Mouse (Mus musculus) spleen, adult 18-20 months (tissue): ENCODE data around the gene Nsun6.

Source experiments
- DNase-seq, 2 experiments: peaks; one replicate each; pipeline ENCODE4 v3.0.0; 2022; ENCODE audit warnings: mixed read lengths in 2 of 2

Gene Nsun6

DNA sequence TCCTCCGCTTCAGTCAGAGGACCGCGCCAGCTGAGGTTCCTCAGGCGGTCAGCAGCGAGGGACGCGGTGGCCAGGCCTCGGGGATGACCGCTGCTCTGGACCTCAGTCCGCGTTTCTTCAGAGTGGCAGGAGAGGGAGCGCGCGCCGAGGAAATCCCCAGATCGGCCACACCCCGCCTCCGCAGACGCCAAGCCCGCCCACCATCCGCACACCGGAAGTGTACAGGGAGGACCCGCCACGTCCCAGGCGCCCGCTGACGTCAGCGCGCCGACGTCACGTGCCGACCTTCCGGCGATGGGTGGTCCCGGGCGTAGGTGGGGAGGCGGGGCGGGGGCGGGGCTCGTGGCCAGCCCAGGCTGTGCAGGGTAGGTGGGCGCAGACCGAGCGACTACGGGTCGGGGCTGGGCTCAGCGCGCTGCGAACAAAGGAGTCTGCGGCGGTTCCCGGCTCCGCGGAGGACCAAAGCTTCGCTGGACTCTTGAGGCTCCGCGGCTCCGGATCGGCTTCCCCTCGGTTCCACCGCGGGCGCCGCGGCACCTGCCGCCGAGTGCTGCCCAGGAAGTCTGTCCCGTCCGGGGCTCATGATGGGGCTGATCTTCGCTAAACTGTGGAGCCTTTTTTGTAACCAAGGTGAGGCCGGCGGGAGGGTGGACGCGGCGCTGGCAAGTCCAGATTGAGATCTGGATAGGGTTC, at the start of gene Nsun6:
Gene Nsun6 (minus strand): TSS at position 125 of the 693 bp plus-strand sequence.
- peak; percentile 95 to 96 for DNase-seq

DNA sequence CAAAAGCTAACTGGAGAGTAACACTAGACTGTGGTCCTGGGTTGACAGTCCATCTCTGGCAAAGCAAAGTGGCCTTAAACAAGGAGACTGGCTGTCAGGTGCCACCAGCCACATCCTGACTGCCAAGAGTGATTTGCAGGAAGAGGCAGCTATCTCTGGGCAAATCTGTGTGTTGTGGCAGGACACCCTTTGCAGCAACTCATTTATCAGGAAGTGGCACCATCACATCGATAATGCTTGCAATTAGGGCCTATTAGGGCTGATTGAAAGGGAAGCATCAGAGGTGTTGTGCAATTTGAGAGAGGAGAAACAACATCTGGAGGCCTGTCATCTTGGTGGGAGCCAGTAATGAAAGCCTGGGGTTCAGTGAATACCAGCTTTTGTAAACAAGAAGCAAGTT, 49.5 kb upstream of the Nsun6 start:
- DNase-seq, result no peak

DNA sequence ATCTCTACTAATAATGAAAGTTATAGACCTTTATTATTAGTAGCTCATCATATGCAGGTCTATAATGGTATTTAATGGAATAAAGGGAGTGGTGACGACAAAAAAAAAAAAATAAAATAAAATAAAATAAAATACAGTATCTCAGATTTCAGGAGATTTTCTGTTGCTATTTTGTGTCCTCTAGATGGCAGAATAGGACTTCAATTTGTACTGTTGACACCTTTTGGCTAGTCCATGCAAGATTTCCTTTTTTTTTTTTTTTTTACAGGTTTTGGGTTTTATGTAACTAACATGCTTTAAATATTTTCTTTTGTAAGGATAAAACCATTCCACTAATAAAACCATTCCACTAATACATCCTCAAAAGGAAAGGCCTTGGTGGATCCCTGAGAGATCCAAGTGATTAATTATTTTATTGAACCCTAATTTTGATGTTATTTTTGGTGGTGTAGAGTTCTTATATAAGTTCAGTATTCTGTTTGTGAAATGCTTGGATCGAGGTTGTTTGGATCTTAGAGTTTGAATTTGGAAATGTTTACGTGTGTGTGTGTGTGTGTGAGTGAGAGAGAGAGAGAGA, 41.7 kb upstream of the Nsun6 start:
- no peak for DNase-seq

DNA sequence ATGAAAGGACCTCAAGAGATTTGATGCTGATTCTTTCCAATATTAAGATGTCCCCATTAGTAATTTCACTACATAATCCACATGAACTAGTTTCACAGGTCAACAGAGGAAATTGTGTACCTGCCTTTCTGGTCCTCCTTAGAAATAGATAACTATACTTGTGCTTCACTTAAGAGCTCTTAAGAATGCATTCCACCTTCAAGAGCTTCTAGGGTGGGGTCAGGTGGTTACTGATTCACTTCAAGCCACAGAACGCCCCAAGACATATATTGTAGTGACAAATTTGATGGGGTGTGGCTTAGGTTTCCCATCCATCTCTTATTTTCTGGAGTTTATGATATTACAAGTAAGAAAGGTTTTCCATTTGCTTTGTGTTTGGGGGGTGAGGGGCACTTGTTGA, 32.4 kb upstream of the Nsun6 start:
- no peak for DNase-seq

DNA sequence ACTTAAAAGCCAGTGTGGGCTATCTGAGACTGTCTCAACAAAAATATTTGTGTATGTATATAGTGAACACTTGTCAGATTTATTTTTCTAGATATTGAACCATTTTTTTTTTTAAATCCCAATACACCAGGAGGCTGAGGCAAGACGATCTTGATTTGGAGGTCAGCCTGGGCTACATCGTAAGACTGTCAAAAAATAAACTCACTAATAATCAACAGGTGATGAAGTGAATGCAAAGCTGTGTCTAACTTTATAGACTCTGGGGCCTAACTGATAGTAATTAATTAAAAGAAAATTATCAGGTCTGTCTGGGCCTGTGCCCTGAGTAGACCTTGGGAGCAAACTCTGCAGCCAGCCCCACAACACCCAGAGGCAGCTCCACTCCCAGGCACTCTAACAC, 28.8 kb upstream of the Nsun6 start:
- DNase-seq, result no peak

DNA sequence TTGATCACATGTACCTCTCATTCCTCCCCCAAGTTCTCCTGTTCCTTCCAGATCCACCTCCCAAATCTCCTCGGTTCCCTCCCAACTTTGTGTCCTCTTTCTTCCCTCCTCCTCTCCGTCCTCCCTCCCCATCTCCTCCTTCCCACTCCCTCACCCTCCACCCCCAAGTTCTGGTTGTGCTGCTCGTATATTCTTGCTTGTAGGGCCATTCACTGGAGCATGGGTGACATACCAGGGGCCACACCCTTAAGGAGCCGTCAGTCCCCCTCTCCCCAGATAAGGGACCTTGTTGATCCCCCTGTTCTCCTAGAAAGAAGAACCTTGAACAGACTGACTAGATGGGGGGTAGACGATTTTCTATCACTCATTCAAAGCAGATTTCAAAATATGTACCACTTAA, 12.2 kb upstream of the Nsun6 start:
- no peak for DNase-seq

DNA sequence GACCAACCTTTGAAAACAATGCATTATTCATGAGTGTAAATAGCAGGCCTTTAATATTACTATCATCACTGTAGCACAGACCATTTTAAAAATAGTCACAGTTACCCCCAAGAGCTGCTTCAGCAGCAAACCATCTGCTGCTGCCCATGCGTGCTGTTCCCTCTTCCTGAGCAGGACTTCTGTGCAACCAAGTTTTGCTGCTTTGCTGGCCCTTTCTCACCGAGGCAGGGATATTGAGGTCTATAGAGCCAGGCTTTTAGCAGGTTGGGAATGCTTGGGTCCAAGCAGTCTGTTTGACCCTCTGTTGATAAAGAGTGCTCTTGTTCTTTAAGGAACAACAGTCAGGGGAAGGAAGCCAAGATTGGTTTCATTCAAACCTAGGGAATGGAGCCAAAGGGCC, 10.6 kb upstream of the Nsun6 start:
- no peak for DNase-seq

DNA sequence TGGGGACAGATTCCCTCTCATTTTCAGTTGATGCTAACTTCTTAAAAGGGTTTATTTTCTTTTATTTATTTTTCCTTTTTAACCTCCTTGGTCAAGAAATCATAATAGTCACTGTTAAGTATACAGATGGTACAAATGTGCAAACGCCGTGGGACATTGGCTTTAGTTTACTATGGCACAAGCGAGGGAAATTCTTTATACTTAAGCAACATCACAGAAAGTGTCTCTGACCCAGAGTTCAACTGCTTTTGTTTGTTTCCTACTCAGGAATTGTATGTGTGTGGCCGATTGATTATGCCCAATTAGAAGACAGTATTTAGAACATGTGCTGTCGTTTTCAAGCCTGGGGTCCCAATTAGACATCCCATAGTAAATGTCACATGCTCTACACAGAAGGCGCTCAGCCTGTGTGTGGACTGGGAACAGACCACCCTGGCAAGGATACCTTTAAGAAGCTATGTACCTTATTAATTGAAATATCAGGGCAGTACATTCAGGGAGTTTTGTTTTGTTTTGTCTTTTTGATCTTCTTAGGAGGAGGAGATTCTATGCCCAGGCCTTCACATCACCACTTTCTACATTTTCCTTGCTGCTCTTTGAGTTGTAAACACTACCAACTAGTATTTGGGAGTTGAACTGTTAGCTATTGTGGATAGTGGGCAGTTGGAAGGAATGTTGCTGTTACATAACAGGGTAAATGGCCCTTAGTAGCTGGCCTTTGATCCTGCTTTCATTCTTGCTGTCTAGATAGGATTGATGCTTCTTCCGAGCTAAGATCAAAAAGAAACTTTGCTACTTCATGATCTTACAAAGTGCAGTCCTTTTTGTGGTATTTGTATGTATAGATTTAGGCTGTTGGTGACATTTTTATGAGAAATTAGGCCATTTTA, 9.8 kb upstream of the Nsun6 start:
- DNase-seq, result no peak

DNA sequence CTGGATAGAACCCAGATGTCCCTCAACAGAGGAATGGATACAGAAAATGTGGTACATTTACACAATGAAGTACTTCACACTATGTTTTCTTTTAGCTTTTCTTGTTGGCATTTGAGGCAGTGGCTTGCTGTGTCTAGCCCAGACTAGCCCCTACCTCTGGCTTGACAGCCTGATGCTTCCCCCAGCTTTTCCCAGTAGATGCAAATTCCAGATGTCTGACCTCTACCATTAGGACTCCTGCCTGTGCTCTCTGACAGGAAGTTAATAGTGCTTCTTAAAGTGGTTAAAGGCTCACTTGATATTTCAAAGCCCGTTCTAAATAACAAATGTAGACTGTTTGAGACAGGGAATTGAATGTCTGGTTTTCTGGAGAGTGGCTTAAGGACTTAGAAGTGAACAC, 8.9 kb upstream of the Nsun6 start:
- DNase-seq, result no peak

DNA sequence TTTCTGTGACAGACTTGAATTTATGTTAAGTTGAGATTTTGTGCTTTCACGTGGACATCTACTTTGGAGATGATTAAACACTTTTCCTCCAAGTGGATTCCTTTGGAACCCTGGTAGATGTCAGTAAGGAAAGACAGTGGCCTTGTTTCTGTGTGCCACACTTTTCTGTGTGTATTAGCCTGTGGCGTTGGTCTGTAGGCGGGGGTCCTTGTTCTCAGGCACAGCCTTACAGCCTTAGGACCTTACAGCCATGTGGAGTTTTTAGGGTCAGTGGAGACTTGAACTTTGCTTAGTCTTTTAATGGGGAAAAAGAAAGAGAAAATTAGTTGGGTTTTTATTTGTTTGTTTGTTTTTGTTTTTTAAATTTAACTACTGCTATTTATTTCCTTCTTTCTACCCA, 6.0 kb upstream of the Nsun6 start:
- DNase-seq, result no peak

DNA sequence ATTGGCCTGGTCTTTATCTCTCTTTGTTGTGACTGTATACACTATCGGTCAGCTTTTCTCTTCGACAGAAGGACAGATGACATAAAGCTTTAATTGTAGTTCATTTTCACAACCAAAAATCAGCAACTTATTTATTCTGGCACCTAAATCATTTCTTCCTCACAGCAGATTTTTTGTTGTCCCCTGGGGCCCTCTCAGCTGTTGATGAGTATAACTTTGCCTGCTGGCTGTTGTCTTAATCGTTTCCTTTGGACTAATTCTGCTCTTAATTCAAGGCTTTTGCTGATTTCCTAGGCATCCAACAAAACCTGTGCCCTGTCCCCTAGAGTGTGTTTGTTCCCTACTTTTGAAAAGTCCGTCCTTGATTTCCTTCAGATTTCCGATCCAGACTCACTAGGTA, 3.4 kb upstream of the Nsun6 start:
- DNase-seq, result no peak

DNA sequence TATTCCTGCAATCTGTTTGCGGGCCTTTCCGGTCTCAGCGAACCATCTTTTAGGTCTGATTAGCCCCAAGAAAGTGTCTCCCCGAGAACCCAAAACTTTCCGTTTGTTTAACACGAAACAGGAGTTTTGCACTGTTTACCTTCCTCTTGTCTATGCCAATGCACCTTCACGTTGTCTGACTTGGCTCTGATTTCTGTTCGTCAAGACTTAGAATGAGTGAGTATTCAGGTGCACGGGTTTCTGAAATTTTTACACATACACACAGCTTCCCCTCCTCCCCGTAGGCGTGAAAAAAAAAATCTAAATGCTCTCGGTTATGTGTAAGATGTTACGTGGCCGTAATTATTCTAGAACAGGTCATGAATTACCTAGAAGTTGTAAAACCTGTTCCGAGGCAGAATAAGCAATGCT, 877 bp upstream of the Nsun6 start:
- DNase-seq, result no peak

DNA sequence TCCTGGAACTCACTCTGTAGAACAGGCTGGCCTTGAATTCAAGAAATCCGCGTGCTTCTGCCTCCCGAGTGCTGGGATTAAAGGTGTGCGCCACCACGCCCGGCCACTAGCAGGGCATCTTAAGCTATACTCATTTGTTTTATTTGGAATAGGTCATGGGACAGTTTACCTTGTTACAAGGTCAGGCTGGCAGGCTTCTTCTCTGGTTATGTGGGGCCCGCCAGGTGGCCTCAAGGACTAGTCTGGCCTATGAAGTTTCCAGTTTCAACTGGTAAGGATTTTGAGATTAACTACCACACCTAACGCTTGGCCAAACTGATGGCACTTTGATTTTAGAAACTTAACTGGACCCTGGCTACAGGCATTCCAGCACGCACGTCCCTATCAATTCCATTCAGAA, 373 bp downstream of the Nsun6 start:
- peak in 1 of 2 experiments; percentile 9 for DNase-seq

DNA sequence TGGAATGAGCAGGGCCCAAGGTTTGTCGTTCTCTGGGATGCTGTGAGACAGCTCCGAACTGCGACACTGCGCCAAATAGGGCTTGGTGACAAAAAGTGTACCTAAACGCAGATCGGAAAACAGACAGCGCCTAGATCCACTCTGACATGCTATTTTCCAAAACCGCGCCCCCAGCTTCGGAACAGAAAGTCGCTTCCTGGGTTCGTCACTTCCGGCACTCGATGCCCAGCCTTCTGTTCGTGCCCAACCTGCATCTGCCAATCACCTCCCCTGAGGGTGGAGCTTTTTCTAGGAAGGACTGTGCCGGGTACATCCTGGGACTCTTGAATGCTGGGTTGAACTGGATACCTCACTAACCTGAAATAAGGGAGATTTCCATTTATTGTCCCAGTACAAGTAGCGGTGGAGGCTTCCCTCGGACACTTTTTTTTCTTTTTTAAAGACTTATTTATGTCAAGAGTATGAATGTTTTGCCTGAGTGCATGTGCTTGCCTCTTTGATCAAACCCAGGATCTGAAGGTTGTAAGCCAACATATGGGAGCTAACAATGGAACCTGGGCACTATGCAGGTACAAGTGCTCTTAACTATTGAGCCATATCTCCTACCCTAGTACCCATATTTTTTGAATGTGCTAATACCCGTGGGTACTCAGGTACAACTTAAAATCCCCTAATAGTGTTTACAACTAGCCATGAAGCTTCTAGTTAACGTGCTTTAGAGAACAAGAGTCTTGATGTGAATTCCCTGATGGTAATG, 5.6 kb downstream of the Nsun6 start, which contains the start of gene Arl5b:
Gene Arl5b (plus strand): TSS at position 279 of the 757 bp plus-strand sequence.
- peak; percentile 75 to 82 for DNase-seq

DNA sequence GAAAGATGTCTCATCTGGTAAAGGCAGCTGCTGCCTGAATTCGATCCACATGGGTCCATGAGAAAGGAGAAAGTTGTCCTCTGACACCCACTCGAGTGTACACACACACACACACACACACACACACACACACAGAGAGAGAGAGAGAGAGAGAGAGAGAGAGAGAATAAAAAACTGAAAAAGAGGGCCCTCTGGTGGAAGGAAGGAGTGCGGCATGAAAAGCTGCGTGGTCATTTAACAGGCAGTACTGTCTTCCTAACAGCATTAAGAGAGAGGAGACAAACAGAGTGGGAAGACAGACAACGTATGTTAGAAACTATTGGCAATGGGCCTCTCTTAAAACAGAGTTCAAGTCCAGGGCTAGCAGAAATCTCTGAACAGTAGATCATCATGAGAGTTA, 14.5 kb downstream of the Nsun6 start:
- no peak for DNase-seq

DNA sequence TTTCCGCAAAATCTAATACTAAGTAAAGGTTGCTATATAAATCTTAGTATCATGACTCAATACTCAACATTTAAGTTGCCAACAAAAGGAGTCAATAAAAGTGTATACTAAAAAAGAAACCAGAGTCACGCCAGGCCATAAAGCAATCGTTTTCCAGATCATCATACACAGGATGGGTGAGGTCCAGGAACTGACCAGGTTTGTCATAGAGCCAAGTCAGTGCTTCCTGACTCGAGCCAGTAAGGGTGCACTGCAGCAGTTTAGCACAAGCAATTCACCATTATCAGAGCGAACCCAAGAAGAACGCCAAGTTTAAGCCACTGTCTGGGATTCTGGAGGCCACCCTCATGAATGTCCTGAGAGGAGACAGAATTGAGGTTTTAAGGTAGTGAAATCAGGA, 16.2 kb downstream of the Nsun6 start:
- DNase-seq, result no peak

DNA sequence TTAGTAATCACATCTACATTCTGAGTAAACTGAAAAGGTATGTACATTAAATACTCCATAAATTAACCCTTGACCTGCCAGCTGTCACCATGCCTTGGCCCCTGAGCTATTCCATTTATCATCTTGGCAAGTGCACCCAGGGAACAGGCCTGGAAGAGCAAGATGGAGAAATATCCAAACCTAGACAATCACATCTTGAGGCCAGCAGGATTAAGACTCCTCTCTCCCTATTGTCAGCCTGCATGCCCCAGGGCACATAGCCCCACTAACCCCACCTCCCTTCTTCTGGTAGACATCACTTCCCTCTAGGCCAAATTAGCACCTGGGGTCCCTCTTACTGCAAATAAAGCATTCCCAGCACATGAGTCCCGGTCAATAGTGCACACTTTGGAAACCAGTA, 27.1 kb downstream of the Nsun6 start:
- no peak for DNase-seq

DNA sequence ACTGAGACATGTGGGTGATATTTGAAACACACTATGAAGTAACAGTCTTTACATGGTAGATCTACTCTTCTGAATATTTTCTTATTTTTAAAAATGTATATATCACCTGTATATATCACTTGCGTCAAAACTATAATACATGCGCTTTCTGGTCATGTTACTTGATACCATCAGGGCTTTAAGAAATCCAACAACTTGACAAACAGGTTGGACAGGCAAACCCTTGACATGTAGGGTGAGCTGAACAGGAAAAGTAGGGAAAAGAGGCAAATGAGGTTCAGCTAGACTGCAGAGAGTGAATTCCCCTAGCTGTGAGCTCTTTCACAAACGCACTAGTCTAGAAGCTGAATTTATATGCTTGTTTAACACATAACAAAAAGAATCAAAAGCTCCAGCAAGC, 28.1 kb downstream of the Nsun6 start:
- no peak for DNase-seq

DNA sequence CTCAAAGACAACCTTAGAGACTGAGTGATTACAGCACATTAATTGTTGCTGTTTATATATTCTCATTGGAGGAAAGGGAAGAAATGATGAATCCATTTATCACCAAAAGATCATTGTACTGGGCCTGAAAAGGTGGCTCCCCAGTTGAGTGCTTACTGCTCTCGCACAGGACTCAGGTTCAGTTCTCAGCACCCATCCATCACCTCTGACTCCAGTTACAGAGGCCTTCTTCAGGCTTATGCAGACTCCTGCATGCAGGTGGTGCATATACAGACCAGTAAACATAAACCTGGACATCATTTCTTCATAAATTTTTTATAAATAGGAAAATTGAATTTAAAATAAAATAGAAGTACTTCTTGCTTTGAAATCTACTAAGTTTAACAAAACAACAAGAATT, 46.8 kb downstream of the Nsun6 start:
- DNase-seq, result no peak

DNA sequence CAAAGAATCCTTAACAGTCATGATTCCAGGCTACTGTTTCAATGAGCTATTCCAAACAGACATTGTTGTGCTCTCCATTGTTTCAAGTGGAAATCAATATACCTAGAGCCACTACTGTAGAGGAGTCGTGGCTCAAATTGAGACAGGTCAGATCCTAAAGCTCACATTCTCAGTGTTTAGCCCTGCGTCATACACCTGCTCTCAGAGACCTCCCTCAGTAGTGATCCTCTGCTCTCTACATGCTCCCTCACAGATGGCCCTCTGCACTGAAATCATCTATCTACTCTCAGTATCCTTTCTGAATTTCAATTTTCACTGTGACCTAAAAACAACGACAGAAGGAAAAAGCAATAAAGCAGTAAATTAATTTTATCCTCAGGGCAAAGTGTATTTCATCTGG, 47.3 kb downstream of the Nsun6 start:
- DNase-seq, result no peak

DNA sequence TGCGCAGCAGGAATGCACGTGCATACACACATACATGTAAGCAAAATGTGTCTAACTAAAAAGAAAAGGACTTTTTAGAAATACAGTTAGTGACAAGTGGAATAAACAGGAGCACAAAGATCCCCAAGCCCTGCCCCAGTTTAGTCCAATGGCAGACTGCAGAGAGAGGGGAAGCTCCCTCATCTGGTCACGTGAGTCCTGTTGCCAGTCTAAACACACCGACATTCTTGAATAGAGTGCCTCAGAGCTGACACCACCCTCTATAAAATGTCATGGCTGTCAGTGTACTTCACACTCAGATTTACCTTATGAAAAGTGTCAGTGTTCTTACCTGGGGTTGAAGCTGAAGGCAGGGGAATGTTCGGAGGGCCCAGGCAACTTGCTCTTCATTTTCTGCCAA, 57.0 kb downstream of the Nsun6 start:
- DNase-seq, result no peak

DNA sequence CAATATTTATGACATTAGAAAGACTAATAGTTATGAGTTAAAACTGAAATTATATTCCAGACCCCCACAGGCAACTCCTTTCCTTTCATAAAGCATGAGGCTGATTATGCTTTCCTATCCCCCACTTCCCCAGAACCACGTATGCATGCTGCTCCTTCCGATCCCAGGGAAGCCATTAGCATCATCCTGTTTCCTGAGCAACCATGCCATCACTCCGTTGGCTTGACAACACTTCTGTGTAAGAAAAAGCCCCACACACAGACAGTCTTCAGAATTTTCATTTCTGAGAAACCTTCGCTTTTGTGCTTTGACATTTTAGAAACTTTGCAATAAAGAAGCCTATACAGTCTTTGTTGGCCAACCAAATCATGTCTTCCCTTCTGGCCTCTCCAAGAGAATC, 58.8 kb downstream of the Nsun6 start:
- DNase-seq, result no peak

DNA sequence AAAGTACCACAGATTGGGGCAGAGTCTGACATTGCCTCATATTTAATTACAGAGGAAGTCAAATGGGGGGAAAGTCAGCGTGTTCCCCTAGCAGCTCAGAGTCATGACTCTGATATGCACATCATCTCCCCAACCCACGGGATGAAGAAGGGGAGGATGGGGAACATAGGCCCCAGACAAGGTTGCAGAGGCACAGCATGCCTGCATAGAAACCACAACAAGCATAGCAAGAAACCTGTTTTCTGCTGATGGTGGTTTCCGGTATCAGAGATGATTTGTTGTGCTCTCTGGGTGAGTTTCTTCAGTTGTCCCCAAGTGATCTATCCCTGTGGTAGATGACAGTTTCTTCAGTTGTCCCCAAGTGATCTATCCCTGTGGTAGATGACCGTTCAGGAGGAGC, 62.3 kb downstream of the Nsun6 start:
- DNase-seq, result no peak
